Mouse (Mus musculus): ENCODE measurements around the gene Pwp2. TPM values are rescaled to one million over a fixed set of nuclear protein-coding genes. Genes with fewer than 3 reads are reported as not detected.
A peak's percentile ranks its signal among the peaks of the same experiment; 100 is the strongest.

The Pwp2 gene
- polyA plus RNA-seq, 1 experiment: 8.7 TPM

- 91% methylated on average over 17 of the region's 17 CpGs for WGBS
- DNase-seq: no peak
- H3K4me1 ChIP-seq (ENCODE audit: control insufficient read depth, insufficient read depth, low read length): peaks cover 6% of the 10 kb centered on the region; the same call in 1 of the 2 replicates
- H3K4me3 ChIP-seq (replicated peaks; ENCODE audit: extremely low read depth, low read depth, low read length): no peak overlapping the region
- TF ChIP-seq CTCF (IDR thresholded peaks at IDR 0.05; ENCODE audit: insufficient read depth, low read length): no peak
- no peak for TF ChIP-seq POLR2A (IDR thresholded peaks at IDR 0.05; ENCODE audit: borderline replicate concordance, extremely low read depth, low read depth, low read length)
Measured at GRCm38 (mm10) chr10:78182321-78182720, 2.6 kb downstream of the Pwp2 start.

DNA sequence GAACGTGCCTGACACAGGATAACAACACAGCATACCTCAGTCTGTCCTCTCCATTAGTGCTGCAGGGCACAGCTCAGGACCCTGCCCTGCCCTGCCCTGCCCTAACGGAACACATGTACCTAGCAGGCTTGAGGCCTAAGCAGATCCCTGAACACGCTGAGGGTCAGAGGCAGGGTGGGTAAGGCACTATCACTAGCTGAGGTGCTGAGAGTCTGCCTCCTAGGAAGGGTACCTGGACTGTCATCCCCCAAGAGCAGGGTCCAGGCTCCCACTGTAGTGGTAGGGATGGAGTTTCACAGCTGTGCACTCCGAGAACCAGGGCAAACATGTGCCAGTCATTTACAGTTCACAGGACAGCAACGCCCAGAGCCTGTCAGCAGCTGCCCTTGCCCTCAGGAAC lies 10.5 kb downstream of the Pwp2 start:
- 92% methylated on average over 5 of the region's 5 CpGs for WGBS
- no peak for DNase-seq
- TF ChIP-seq CTCF (IDR thresholded peaks at IDR 0.05; ENCODE audit: insufficient read depth, low read length) (no peak), POLR2A (IDR thresholded peaks at IDR 0.05; ENCODE audit: borderline replicate concordance, extremely low read depth, low read depth, low read length) (no peak)

GRCm38 (mm10) chr10:78171581-78171980 lies 13.4 kb downstream of the Pwp2 start:
- WGBS: 89% methylated on average over 9 of the region's 9 CpGs
- DNase-seq: no peak
- H3K4me1 ChIP-seq (ENCODE audit: control insufficient read depth, insufficient read depth, low read length): peaks cover 3% of the 10 kb centered on the region; the same call in 1 of the 2 replicates
- no peak for TF ChIP-seq CTCF (IDR thresholded peaks at IDR 0.05; ENCODE audit: insufficient read depth, low read length)
- no peak for TF ChIP-seq POLR2A (IDR thresholded peaks at IDR 0.05; ENCODE audit: borderline replicate concordance, extremely low read depth, low read depth, low read length)
- H3K4me3 ChIP-seq (replicated peaks; ENCODE audit: extremely low read depth, low read depth, low read length): no peak overlapping the region

More for the DNA sequence above, 10.5 kb downstream of the Pwp2 start:
- peaks cover 3% of the 10 kb centered on the region; the same call in 1 of the 2 replicates for H3K4me1 ChIP-seq (ENCODE audit: control insufficient read depth, insufficient read depth, low read length)
- no peak overlapping the region for H3K4me3 ChIP-seq (replicated peaks; ENCODE audit: extremely low read depth, low read depth, low read length)

DNA sequence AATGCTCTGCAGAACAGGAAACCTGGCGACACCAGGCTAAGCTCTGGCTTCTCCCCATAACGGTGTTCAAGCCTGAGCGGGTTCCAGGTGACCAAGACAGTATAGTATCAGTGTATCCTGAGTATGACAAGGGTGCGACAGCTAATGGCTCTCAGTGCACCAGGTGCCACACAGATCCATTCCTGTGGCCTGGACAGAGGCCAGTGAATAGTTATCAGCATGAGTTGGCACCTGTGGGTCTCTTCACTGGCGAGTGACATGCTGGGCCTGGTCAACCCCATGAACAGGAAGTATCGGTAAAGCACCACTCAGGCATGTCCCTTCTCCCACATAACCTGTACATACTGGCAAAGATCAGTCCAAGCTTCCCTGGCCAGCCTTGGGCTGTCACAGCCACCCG lies 13.9 kb downstream of the Pwp2 start:
- WGBS: 88% methylated on average over 7 of the region's 7 CpGs
- Histone ChIP-seq H3K4me3 (replicated peaks; ENCODE audit: extremely low read depth, low read depth, low read length) (no peak overlapping the region), H3K4me1 (ENCODE audit: control insufficient read depth, insufficient read depth, low read length) (peaks cover 3% of the 10 kb centered on the region; the same call in 1 of the 2 replicates)
- no peak for DNase-seq
- TF ChIP-seq CTCF (IDR thresholded peaks at IDR 0.05; ENCODE audit: insufficient read depth, low read length) (no peak), POLR2A (IDR thresholded peaks at IDR 0.05; ENCODE audit: borderline replicate concordance, extremely low read depth, low read depth, low read length) (no peak)

- H3K4me3 ChIP-seq (replicated peaks; ENCODE audit: extremely low read depth, low read depth, low read length): no peak overlapping the region
- peaks cover 3% of the 10 kb centered on the region; the same call in 1 of the 2 replicates for H3K4me1 ChIP-seq (ENCODE audit: control insufficient read depth, insufficient read depth, low read length)
- DNase-seq: no peak
- WGBS: 62% methylated on average over 2 of the region's 2 CpGs
- TF ChIP-seq CTCF (IDR thresholded peaks at IDR 0.05; ENCODE audit: insufficient read depth, low read length) (no peak), POLR2A (IDR thresholded peaks at IDR 0.05; ENCODE audit: borderline replicate concordance, extremely low read depth, low read depth, low read length) (no peak)
Measured at GRCm38 (mm10) chr10:78170445-78170844, 14.5 kb downstream of the Pwp2 start.

GRCm38 (mm10) chr10:78169281-78170042 lies 15.5 kb downstream of the Pwp2 start, which contains the start of gene D10Jhu81e:
D10Jhu81e (minus strand) TSS chr10:78169782.
- Histone ChIP-seq H3K4me1 (ENCODE audit: control insufficient read depth, insufficient read depth, low read length) (peaks cover 3% of the 10 kb centered on the region; the same call in 1 of the 2 replicates), H3K4me3 (replicated peaks; ENCODE audit: extremely low read depth, low read depth, low read length) (peak within 1 kb of the TSS; percentile 74)
- 1% methylated on average over 50 of the region's 50 CpGs for WGBS
- peak; percentile 99 for DNase-seq
- TF ChIP-seq POLR2A (IDR thresholded peaks at IDR 0.05; ENCODE audit: borderline replicate concordance, extremely low read depth, low read depth, low read length) (peak; percentile 86; the same call in 1 of the 2 replicates), CTCF (IDR thresholded peaks at IDR 0.05; ENCODE audit: insufficient read depth, low read length) (no peak)

DNA sequence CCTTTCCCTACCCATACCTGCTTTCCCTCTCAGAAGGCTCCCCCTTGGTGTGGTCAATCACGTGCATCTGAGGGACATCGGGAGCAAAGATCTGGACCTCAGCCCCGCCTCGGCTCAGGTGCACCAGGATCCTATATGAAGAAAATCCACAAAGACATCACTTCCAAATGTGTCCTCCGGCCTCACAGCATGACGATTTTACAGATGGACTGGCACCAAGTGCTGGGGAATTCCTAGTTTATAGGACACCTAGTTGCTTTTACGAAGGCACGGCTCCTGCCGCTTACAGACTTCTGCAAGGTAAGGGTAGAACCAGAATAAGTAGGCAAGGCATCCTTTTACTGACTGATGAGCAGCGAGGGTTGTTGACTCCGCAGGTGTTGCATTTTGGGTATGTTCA lies 16.2 kb downstream of the Pwp2 start:
- no peak for DNase-seq
- Histone ChIP-seq H3K4me3 (replicated peaks; ENCODE audit: extremely low read depth, low read depth, low read length) (peak overlapping the region; percentile 74), H3K4me1 (ENCODE audit: control insufficient read depth, insufficient read depth, low read length) (peaks cover 3% of the 10 kb centered on the region; the same call in 1 of the 2 replicates)
- WGBS: 85% methylated on average over 11 of the region's 11 CpGs
- no peak for TF ChIP-seq POLR2A (IDR thresholded peaks at IDR 0.05; ENCODE audit: borderline replicate concordance, extremely low read depth, low read depth, low read length)
- TF ChIP-seq CTCF (IDR thresholded peaks at IDR 0.05; ENCODE audit: insufficient read depth, low read length): no peak

- DNase-seq: no peak
- no peak for TF ChIP-seq POLR2A (IDR thresholded peaks at IDR 0.05; ENCODE audit: borderline replicate concordance, extremely low read depth, low read depth, low read length)
- TF ChIP-seq CTCF (IDR thresholded peaks at IDR 0.05; ENCODE audit: insufficient read depth, low read length): no peak
- H3K4me1 ChIP-seq (ENCODE audit: control insufficient read depth, insufficient read depth, low read length): peaks cover 3% of the 10 kb centered on the region; the same call in 1 of the 2 replicates
- H3K4me3 ChIP-seq (replicated peaks; ENCODE audit: extremely low read depth, low read depth, low read length): no peak overlapping the region
Measured at GRCm38 (mm10) chr10:78167775-78168174, 17.2 kb downstream of the Pwp2 start.

- H3K4me3 ChIP-seq (replicated peaks; ENCODE audit: extremely low read depth, low read depth, low read length): no peak overlapping the region
- TF ChIP-seq CTCF (IDR thresholded peaks at IDR 0.05; ENCODE audit: insufficient read depth, low read length) (no peak), POLR2A (IDR thresholded peaks at IDR 0.05; ENCODE audit: borderline replicate concordance, extremely low read depth, low read depth, low read length) (no peak)
- WGBS: 91% methylated on average over 7 of the region's 7 CpGs
- no peak for DNase-seq
- peaks cover 3% of the 10 kb centered on the region; the same call in 1 of the 2 replicates for H3K4me1 ChIP-seq (ENCODE audit: control insufficient read depth, insufficient read depth, low read length)
Measured at GRCm38 (mm10) chr10:78167333-78167732, 17.6 kb downstream of the Pwp2 start.
